Mouse (Mus musculus) hindbrain, embryonic 15.5 days (tissue): Measurements from ENCODE around the gene Arl5c. TPM values are rescaled to one million over a fixed set of nuclear protein-coding genes. Genes with fewer than 3 reads are reported as not detected.
"Not testable (repeated sequence)": the region's sequence is repeated elsewhere in the genome, so short reads cannot be mapped to it uniquely, and the experiment has no call there.

Source experiments
- ATAC-seq: fragments of 200-750 bp; cut with Nextera tagmentation; 2 replicates; pipeline ENCODE4 v1.8.0; 2017; ENCODE audit warnings: low read depth, moderate number of reproducible peaks, moderate TSS enrichment; ENCODE audit not compliant: low FRiP score
- H3K27ac ChIP-seq: fragments of 300-500 bp; sonication (generic); replicated peaks from 2 replicates; pipeline ENCODE4 v1.5.1; 2015; ENCODE audit warnings: mild to moderate bottlenecking, inconsistent platforms
- H3K27me3 ChIP-seq: fragments of 300-500 bp; sonication (generic); 2 replicates; pipeline ENCODE4 v1.6.1; 2015; ENCODE audit warnings: control low read depth, inconsistent platforms
- H3K36me3 ChIP-seq: fragments of 300-500 bp; sonication (generic); 2 replicates; pipeline ENCODE4 v1.6.1; 2015; ENCODE audit warnings: control low read depth, inconsistent platforms
- H3K4me1 ChIP-seq: fragments of 300-500 bp; sonication (generic); replicated peaks from 2 replicates; pipeline ENCODE4 v1.6.1; 2015; ENCODE audit warnings: control low read depth, inconsistent platforms
- H3K4me2 ChIP-seq: fragments of 300-500 bp; sonication (generic); 2 replicates; pipeline ENCODE4 v1.6.1; 2015; ENCODE audit warnings: moderate library complexity, mild to moderate bottlenecking, inconsistent platforms
- H3K4me3 ChIP-seq: fragments of 300-500 bp; sonication (generic); 2 replicates; pipeline ENCODE4 v1.5.1; 2015; ENCODE audit warnings: mild to moderate bottlenecking, inconsistent platforms
- H3K9ac ChIP-seq: fragments of 300-500 bp; sonication (generic); 2 replicates; pipeline ENCODE4 v1.6.1; 2015; ENCODE audit warnings: inconsistent platforms
- H3K9me3 ChIP-seq: fragments of 300-500 bp; sonication (generic); 2 replicates; pipeline ENCODE4 v1.6.1; 2016; ENCODE audit warnings: control low read depth, inconsistent platforms
- WGBS: fragments of 180-500 bp; shearing (Covaris S2); methylation state at CpG from one replicate; pipeline ENCODE4 v1.1.7; 2015; 5-methylcytosine and 5-hydroxymethylcytosine counted together
- polyA plus RNA-seq: library from polyadenylated mRNA; unstranded; fragments of >200 nt; fragmentation: Nextera tagmentation; extraction: Ambion mirVana; gene quantifications from 2 replicates; pipeline ENCODE4 v1.2.1, GENCODE M21; 2015

Gene Arl5c
- polyA plus RNA-seq, 1 experiment from 2014 or later: 12.9 TPM

GRCm38 (mm10) chr11:97954469-97955141 lies 41.4 kb downstream of the Arl5c start:
- Histone ChIP-seq H3K9me3 (no peaks in the 10 kb centered on the region), H3K27ac (no peak overlapping the region), H3K4me3 (no peak overlapping the region), H3K4me1 (peaks cover 38% of the 10 kb centered on the region), H3K36me3 (no peaks in the 10 kb centered on the region), H3K9ac (no peak overlapping the region), H3K4me2 (no peak overlapping the region), H3K27me3 (no peaks in the 10 kb centered on the region)
- ATAC-seq: no peak
- WGBS: 74% methylated on average over 14 of the region's 14 CpGs

- no peak overlapping the region for H3K4me3 ChIP-seq
- WGBS: 92% methylated on average over 6 of the region's 6 CpGs
- no peak for ATAC-seq
- no peak overlapping the region for H3K4me2 ChIP-seq
- no peak overlapping the region for H3K27ac ChIP-seq
- no peaks in the 10 kb centered on the region for H3K27me3 ChIP-seq
- H3K9ac ChIP-seq: no peak overlapping the region
- H3K4me1 ChIP-seq: peaks cover 34% of the 10 kb centered on the region
- H3K9me3 ChIP-seq: no peaks in the 10 kb centered on the region
- H3K36me3 ChIP-seq: no peaks in the 10 kb centered on the region
Measured at GRCm38 (mm10) chr11:97953939-97954275, 42.1 kb downstream of the Arl5c start.

GRCm38 (mm10) chr11:97953179-97953938 lies 42.6 kb downstream of the Arl5c start:
- WGBS: 86% methylated on average over 16 of the region's 16 CpGs
- no peak for ATAC-seq

DNA sequence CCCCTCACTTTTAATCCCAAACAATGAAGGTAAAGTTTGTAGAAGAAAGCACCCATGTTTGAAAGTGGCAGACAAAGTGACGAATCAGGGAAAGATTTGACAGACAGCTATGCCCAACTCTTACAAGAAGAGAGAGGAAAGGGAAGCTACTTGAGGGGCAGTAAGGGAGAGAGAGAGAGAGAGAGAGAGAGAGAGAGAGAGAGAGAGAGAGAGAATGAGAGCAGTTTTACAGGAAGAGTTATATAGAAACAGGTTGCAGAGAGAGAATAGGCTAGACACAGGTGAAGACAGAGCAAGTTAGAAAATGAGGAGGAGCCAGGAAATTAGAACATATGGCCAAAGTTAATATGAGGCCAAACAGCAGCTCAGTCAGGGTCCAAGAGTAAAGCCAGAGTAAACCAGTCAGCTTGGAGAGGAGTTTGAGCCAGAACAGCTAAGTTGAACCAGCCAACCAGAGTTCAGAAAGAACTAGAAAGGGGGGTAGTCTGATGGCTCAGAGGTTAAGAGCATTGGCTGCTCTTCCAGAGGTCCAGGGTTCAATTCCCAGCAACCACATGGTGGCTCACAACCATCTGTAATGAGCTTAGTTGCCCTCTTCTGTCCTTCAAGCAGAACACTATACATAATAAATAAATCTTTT lies 43.5 kb downstream of the Arl5c start:
- WGBS: 84% methylated on average over 1 of the region's 1 CpGs
- Histone ChIP-seq H3K27me3 (no peaks in the 10 kb centered on the region), H3K4me2 (no peak overlapping the region), H3K4me1 (peaks cover 33% of the 10 kb centered on the region), H3K4me3 (no peak overlapping the region), H3K27ac (no peak overlapping the region), H3K9ac (no peak overlapping the region), H3K9me3 (no peaks in the 10 kb centered on the region), H3K36me3 (no peaks in the 10 kb centered on the region)
- no peak for ATAC-seq

More at GRCm38 (mm10) chr11:97953179-97953938, 42.6 kb downstream of the Arl5c start:
- Histone ChIP-seq H3K4me1 (peaks cover 33% of the 10 kb centered on the region), H3K4me2 (no peak overlapping the region), H3K9me3 (no peaks in the 10 kb centered on the region), H3K36me3 (no peaks in the 10 kb centered on the region), H3K4me3 (no peak overlapping the region), H3K27ac (no peak overlapping the region), H3K9ac (no peak overlapping the region), H3K27me3 (no peaks in the 10 kb centered on the region)

DNA sequence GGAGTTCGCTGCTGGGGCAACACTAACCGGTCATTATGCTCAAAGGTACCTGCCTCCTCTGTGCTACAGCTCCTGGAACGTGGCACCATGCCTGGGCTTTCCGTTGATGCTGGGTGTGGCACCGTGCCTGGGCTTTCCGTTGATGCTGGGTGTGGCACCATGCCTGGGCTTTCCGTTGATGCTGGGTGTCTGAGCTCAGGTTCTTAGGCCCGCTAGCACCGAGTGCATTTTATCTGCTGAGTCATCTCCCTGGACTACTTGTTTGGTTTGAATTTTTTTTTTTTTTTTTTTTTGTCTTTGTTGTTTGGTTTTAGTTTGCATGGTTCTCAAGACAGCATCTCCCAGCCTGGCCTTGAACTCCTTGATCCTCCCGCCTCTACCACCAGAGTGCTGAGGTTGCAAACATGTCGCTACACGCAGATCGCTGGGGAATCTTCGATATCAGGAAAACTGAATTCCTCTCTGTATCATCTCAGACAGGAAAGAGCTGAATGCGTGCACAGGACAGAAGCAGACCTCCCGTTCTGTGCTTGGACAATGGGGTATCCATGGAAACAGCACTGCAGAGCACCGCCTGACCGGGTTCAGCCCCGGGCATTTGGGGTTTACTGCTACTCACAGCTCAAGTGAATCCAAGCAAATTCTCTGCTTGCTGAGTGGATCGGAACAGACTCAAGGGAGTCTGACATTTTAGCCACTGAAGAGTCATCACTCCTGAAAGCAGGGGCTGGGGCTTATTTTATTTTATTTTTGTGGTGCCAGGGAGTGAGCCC lies 46.1 kb downstream of the Arl5c start:
- Histone ChIP-seq H3K36me3 (no peaks in the 10 kb centered on the region), H3K27ac (peak overlapping the region; percentile 54), H3K9ac (no peak overlapping the region), H3K4me2 (peak overlapping the region; percentile 15; the same call in 1 of the 2 replicates), H3K9me3 (no peaks in the 10 kb centered on the region), H3K27me3 (no peaks in the 10 kb centered on the region), H3K4me1 (peaks cover 13% of the 10 kb centered on the region), H3K4me3 (no peak overlapping the region)
- 29% methylated on average over 20 of the region's 20 CpGs for WGBS
- ATAC-seq: peak; percentile 73; the same call in 1 of the 2 replicates

DNA sequence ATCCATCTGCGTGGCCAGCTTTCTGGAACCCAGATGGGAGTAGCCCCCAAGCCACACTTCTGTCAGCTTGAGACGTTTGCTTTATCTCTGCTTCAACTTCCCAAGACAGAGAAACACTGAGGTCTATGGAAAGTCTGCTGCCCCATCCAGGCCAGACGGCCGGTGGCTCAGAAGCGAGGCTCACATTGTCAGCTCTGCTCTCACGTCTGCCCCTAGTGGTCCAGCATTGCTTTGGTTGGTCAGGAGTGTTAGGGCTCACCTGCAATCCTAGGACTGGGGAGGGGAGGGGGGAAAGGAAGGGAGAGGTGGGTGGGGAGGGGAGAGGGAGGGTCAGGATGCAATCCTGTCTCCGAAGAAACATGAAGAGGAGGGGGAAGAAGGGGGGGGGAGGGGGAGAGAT lies 48.6 kb downstream of the Arl5c start:
- H3K27me3 ChIP-seq: no peaks in the 10 kb centered on the region
- no peak overlapping the region for H3K4me2 ChIP-seq
- no peaks in the 10 kb centered on the region for H3K9me3 ChIP-seq
- ATAC-seq: no peak
- H3K27ac ChIP-seq: no peak overlapping the region
- peaks cover 13% of the 10 kb centered on the region for H3K4me1 ChIP-seq
- no peak overlapping the region for H3K4me3 ChIP-seq
- no peak overlapping the region for H3K9ac ChIP-seq
- H3K36me3 ChIP-seq: no peaks in the 10 kb centered on the region
- WGBS: 13% methylated on average over 7 of the region's 7 CpGs

GRCm38 (mm10) chr11:97945738-97946289 lies 50.2 kb downstream of the Arl5c start:
- H3K27ac ChIP-seq, H3K27me3 ChIP-seq, ATAC-seq, H3K4me2 ChIP-seq, H3K36me3 ChIP-seq, H3K9me3 ChIP-seq, H3K9ac ChIP-seq, H3K4me3 ChIP-seq: not testable (repeated sequence)
- H3K4me1 ChIP-seq: peaks cover 13% of the 10 kb centered on the region
- 95% methylated on average over 7 of the region's 7 CpGs for WGBS

GRCm38 (mm10) chr11:97945031-97945430 lies 51.0 kb downstream of the Arl5c start:
- H3K9ac ChIP-seq: no peak overlapping the region
- H3K27ac ChIP-seq: no peak overlapping the region
- peaks cover 6% of the 10 kb centered on the region for H3K4me1 ChIP-seq
- no peak overlapping the region for H3K4me3 ChIP-seq
- no peaks in the 10 kb centered on the region for H3K9me3 ChIP-seq
- H3K4me2 ChIP-seq: no peak overlapping the region
- ATAC-seq: no peak
- H3K27me3 ChIP-seq: no peaks in the 10 kb centered on the region
- WGBS: 85% methylated on average over 10 of the region's 10 CpGs
- H3K36me3 ChIP-seq: no peaks in the 10 kb centered on the region

- ATAC-seq: no peak
- 86% methylated on average over 5 of the region's 5 CpGs for WGBS
Measured at GRCm38 (mm10) chr11:97943256-97943655, 52.7 kb downstream of the Arl5c start.

GRCm38 (mm10) chr11:97942420-97943111 lies 53.4 kb downstream of the Arl5c start:
- Histone ChIP-seq H3K4me1 (no peaks in the 10 kb centered on the region), H3K27ac (no peak overlapping the region), H3K9ac (no peak overlapping the region), H3K36me3 (no peaks in the 10 kb centered on the region), H3K9me3 (no peaks in the 10 kb centered on the region), H3K4me3 (no peak overlapping the region), H3K27me3 (no peaks in the 10 kb centered on the region), H3K4me2 (no peak overlapping the region)
- WGBS: 79% methylated on average over 15 of the region's 15 CpGs
- no peak for ATAC-seq

More at GRCm38 (mm10) chr11:97943256-97943655, 52.7 kb downstream of the Arl5c start:
- Histone ChIP-seq H3K27ac (no peak overlapping the region), H3K4me2 (no peak overlapping the region), H3K4me1 (no peaks in the 10 kb centered on the region), H3K9ac (no peak overlapping the region), H3K4me3 (no peak overlapping the region), H3K27me3 (no peaks in the 10 kb centered on the region), H3K36me3 (no peaks in the 10 kb centered on the region), H3K9me3 (no peaks in the 10 kb centered on the region)
